Mouse (Mus musculus) kidney, embryonic 16.5 days (tissue): ENCODE measurements around the gene Rhog. TPM values are rescaled to one million over a fixed set of nuclear protein-coding genes. Genes with fewer than 3 reads are reported as not detected.
A peak's percentile ranks its signal among the peaks of the same experiment; 100 is the strongest.

Source experiments
- ATAC-seq: fragments of 200-750 bp; cut with Nextera tagmentation; 2 replicates; pipeline ENCODE4 v1.8.0; 2017; ENCODE audit warnings: moderate TSS enrichment; ENCODE audit not compliant: low FRiP score, low TSS enrichment
- H3K27ac ChIP-seq: fragments of 300-500 bp; sonication (generic); 2 replicates; pipeline ENCODE4 v1.5.1; 2014; ENCODE audit warnings: low read length
- H3K27me3 ChIP-seq: fragments of 300-500 bp; sonication (generic); 2 replicates; pipeline ENCODE4 v1.6.1; 2014; ENCODE audit warnings: low read length, control low read depth, mixed read lengths; ENCODE audit not compliant: insufficient read depth
- H3K36me3 ChIP-seq: fragments of 300-500 bp; sonication (generic); 2 replicates; pipeline ENCODE4 v1.6.1; 2014; ENCODE audit warnings: low read length, control low read depth, mixed read lengths; ENCODE audit not compliant: insufficient read depth
- H3K4me1 ChIP-seq: fragments of 300-500 bp; sonication (generic); 2 replicates; pipeline ENCODE4 v1.6.1; 2014; ENCODE audit warnings: low read length, control low read depth, mixed read lengths; ENCODE audit not compliant: insufficient read depth
- H3K4me2 ChIP-seq: fragments of 300-500 bp; sonication (generic); replicated peaks from 2 replicates; pipeline ENCODE4 v1.6.1; 2014; ENCODE audit warnings: low read depth, low read length
- H3K4me3 ChIP-seq: fragments of 300-500 bp; sonication (generic); 2 replicates; pipeline ENCODE4 v1.5.1; 2014; ENCODE audit warnings: mild to moderate bottlenecking, low read length
- H3K9ac ChIP-seq: fragments of 300-500 bp; sonication (generic); replicated peaks from 2 replicates; pipeline ENCODE4 v1.6.1; 2014; ENCODE audit warnings: low read length
- H3K9me3 ChIP-seq: fragments of 300-500 bp; sonication (generic); 2 replicates; pipeline ENCODE4 v1.6.1; 2016; ENCODE audit warnings: low read length, control low read depth
- WGBS: fragments of 180-500 bp; shearing (Covaris S2); extraction: QIAGEN DNeasy Blood & Tissue Kit; methylation state at CpG from one replicate; pipeline ENCODE4 v1.1.7; 2014; 5-methylcytosine and 5-hydroxymethylcytosine counted together
- polyA plus RNA-seq: library from polyadenylated mRNA; unstranded; fragments of >200 nt; fragmentation: Nextera tagmentation; extraction: Ambion mirVana; gene quantifications from 2 replicates; pipeline ENCODE4 v1.2.1, GENCODE M21; 2015

Rhog gene
- polyA plus RNA-seq: 61.2 and 64.9 TPM in 2 replicates

DNA sequence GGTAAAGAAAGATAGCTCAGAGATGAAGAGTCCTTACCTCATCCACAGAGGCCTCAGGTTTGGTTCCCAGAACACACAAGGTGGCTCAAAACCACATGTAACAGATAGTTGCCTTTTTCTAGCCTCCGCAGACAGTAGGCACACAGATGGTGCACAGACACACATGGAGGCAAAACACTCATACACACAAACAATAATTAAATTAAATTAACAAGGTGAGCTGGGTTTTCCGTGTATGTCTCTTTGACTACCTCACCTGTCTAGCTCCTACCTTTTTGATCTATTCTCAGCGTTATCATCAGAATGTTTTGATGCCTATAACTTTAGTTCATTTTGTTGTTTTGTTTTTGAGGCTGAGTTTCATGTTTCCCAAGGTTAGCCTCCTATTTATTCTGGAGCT lies at the start of gene Rhog:
Gene Rhog (minus strand): TSS at position 101 of the 400 bp plus-strand sequence.
- Histone ChIP-seq H3K4me1 (peaks cover 5% of the 10 kb centered on the region), H3K4me3 (no peak within 1 kb of the TSS), H3K9ac (no peak within 1 kb of the TSS), H3K27me3 (no peaks in the 10 kb centered on the region), H3K36me3 (no peaks in the 10 kb centered on the region), H3K4me2 (no peak within 1 kb of the TSS), H3K27ac (no peak within 1 kb of the TSS), H3K9me3 (no peaks in the 10 kb centered on the region)
- ATAC-seq: no peak
- WGBS: 80% methylated on average over 3 of the region's 3 CpGs

DNA sequence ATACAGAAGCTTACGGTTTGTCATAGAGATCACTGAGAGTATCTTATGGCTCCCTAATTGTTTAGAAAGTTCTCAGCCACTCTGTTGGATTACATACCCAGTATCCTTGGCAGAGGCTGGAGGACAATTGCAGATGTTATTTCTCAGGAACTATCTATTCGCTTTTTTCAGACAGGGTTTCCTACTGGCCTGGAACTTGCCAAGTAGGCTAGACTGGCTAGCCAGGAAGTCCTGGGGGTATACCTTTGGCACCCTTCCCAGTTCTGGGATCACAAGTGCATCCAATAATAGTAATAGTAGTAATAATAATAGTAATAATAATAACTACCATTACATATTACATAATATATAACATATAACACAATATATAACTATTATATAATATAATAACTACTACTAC lies 49.7 kb upstream of the Rhog start:
- 76% methylated on average over 2 of the region's 2 CpGs for WGBS
- Histone ChIP-seq H3K9me3 (no peaks in the 10 kb centered on the region), H3K4me1 (no peaks in the 10 kb centered on the region), H3K36me3 (no peaks in the 10 kb centered on the region), H3K9ac (no peak overlapping the region), H3K27me3 (no peaks in the 10 kb centered on the region; the same call in 1 of the 2 replicates), H3K27ac (no peak overlapping the region), H3K4me3 (no peak overlapping the region), H3K4me2 (no peak overlapping the region)
- ATAC-seq: no peak

DNA sequence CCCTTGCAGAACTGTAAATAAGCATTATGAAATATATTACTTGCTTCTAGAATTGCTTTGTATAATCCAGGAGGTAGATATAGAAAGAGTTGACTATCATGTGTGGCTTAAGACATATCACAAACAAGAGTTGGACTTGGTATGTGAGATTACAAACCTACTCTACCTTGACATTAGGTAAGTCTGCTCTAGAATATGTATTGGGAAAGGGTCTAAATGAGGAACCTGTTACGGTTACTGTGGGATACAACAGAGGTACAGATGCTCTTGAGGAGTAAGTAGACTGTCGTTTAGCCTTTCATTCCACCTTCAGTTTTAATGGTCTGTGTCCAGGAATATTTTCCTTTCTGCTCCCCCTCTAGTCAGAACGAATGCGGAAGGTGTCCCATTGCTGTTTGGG lies 46.6 kb upstream of the Rhog start:
- WGBS: 74% methylated on average over 4 of the region's 4 CpGs
- Histone ChIP-seq H3K4me3 (no peak overlapping the region), H3K9ac (no peak overlapping the region), H3K36me3 (no peaks in the 10 kb centered on the region), H3K4me2 (no peak overlapping the region), H3K9me3 (no peaks in the 10 kb centered on the region), H3K4me1 (no peaks in the 10 kb centered on the region), H3K27ac (no peak overlapping the region), H3K27me3 (peaks cover 9% of the 10 kb centered on the region)
- no peak for ATAC-seq

DNA sequence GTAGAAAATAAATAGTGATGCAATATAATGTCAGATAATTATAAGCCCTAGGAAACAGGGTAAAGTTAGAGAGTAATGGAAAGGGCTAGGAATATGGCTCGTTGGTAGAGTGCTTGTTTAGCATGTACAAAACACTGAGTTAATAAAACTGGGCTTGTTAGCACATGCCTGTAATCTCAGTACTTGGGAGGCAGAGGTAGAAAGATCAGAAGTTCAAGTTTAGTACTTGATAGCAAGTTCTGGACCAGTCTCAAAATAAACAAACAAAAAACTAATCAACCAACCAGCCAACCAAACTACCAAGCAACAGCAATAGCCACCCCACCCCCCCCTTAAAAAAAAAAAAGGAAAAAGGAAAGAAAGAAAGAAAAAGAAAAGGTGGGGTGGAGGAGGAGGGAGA lies 44.9 kb upstream of the Rhog start:
- Histone ChIP-seq H3K27me3 (peaks cover 19% of the 10 kb centered on the region), H3K9me3 (no peaks in the 10 kb centered on the region), H3K4me3 (no peak overlapping the region), H3K36me3 (no peaks in the 10 kb centered on the region), H3K9ac (no peak overlapping the region), H3K4me2 (no peak overlapping the region), H3K4me1 (no peaks in the 10 kb centered on the region), H3K27ac (no peak overlapping the region)
- WGBS: 74% methylated on average over 1 of the region's 1 CpGs
- ATAC-seq: no peak

DNA sequence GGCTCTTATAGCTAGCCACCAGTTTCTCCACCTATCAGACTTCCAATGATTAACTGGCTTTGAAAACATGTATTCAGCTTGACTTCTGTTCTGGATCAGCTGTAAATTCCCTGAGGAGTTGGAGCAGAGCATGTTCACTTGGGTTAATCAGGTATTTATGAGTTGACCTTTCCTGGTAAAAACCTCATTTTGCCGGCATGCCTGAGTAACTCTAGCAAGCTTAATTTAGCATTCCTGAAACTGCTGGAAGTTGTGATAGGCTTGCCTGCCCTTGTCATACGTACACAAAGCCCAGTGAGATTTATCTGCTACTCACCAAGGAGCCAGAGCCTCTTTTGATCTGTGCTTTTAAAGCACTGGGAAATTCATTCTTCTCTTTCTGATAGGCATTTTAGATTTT lies 37.4 kb upstream of the Rhog start:
- no peak overlapping the region for H3K4me3 ChIP-seq
- peaks cover 6% of the 10 kb centered on the region; the same call in 1 of the 2 replicates for H3K4me1 ChIP-seq
- H3K9ac ChIP-seq: no peak overlapping the region
- H3K4me2 ChIP-seq: no peak overlapping the region
- peaks cover 27% of the 10 kb centered on the region for H3K27me3 ChIP-seq
- H3K36me3 ChIP-seq: no peaks in the 10 kb centered on the region
- WGBS: 8% methylated on average over 2 of the region's 2 CpGs
- 0 out of 2 replicates have a peak, but pooled peaks cover 4% of the 10 kb centered on the region for H3K9me3 ChIP-seq
- ATAC-seq: peak; percentile 79
- H3K27ac ChIP-seq: no peak overlapping the region

DNA sequence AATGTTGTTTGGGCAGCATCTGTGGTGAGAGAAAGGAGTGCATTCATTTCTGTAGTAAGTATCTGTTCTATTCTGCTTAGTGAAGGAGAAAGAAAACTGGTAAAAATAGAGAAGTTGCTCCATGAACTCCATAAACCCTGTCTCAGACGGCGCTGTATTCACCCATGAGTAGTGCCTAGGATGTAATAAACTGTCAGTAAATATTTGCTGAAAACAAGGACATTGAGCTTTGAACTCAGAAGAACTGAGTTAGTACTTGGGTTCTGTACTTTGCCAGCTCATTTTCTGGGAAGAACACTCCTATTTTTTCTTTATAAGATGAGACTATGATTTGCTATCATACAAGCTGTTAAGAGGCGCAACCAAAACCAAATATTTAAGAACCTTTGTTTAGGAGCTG lies 36.4 kb upstream of the Rhog start:
- H3K27ac ChIP-seq: no peak overlapping the region
- H3K36me3 ChIP-seq: no peaks in the 10 kb centered on the region
- H3K4me3 ChIP-seq: no peak overlapping the region
- H3K9me3 ChIP-seq: 0 out of 2 replicates have a peak, but pooled peaks cover 4% of the 10 kb centered on the region
- H3K27me3 ChIP-seq: peaks cover 21% of the 10 kb centered on the region
- H3K4me1 ChIP-seq: peaks cover 6% of the 10 kb centered on the region; the same call in 1 of the 2 replicates
- ATAC-seq: no peak
- no peak overlapping the region for H3K9ac ChIP-seq
- no peak overlapping the region for H3K4me2 ChIP-seq
- WGBS: 88% methylated on average over 3 of the region's 3 CpGs

DNA sequence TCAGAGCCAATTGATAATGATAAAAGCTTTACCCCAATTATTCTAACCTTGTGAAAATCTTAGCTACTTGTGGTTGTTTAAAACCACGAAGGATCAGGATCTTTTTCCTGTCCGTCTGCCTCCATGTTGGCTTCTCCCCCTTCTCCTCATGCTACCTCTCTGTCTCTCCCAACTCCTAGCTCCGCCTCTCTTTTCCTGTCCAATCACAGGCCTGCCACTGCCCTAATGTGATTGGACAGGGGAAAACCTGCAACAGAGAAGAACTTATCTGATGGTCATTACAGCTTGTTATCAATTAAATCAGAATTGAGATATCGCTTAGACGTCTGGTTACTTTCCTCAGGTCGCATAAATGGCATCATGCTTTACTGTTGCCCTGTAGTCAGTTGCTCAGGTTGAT lies 33.6 kb upstream of the Rhog start:
- no peaks in the 10 kb centered on the region for H3K36me3 ChIP-seq
- peaks cover 6% of the 10 kb centered on the region; the same call in 1 of the 2 replicates for H3K4me1 ChIP-seq
- no peak overlapping the region for H3K27ac ChIP-seq
- peaks cover 12% of the 10 kb centered on the region; the same call in 1 of the 2 replicates for H3K27me3 ChIP-seq
- WGBS: 82% methylated on average over 6 of the region's 6 CpGs
- ATAC-seq: no peak
- no peak overlapping the region for H3K4me2 ChIP-seq
- H3K9ac ChIP-seq: no peak overlapping the region
- H3K9me3 ChIP-seq: 0 out of 2 replicates have a peak, but pooled peaks cover 4% of the 10 kb centered on the region
- no peak overlapping the region for H3K4me3 ChIP-seq

DNA sequence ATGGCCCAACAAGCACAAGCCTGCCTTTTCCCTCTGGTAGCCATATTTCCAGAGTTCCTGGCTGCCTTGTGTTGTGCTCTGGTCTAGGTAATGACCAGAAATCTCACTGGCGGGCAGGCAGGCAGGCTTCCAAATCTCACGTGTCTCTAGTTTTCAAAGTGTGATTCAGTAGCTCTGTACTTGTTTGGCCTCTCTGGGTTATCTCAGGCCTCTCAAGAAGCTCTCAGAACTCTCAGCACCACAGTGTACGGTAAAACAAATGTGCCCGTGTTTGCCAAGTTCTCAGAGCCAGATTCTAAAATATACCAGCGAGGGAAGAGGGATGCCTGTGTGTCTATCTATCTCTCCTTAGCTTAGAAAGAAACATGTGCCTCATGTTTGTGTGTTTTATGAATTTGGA lies 26.4 kb upstream of the Rhog start:
- whole genome bisulfite sequencing: 74% methylated on average over 5 of the region's 5 CpGs
- no peak for ATAC-seq

DNA sequence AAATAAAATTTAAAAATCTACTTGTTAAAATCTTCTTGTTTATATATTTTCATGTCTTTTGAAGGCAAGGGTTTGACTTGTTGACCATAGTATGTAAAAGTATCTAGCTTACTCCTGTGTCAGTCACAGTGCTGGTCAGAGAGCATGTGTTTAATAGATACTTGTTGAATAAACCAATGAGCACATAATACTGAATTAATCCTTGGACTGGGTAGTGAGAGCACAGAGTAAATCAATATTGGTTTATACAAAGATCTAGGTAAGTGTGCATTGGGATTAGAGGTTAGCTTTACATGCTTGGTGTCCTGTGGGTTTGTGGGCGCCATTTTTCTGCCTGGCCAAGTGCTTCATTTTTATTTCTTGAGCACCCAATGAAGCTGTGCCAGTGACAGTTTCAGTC lies 25.5 kb upstream of the Rhog start:
- Histone ChIP-seq H3K27ac (no peak overlapping the region), H3K36me3 (no peaks in the 10 kb centered on the region), H3K9ac (no peak overlapping the region), H3K27me3 (no peaks in the 10 kb centered on the region; the same call in 1 of the 2 replicates), H3K4me2 (no peak overlapping the region), H3K4me1 (no peaks in the 10 kb centered on the region), H3K4me3 (no peak overlapping the region), H3K9me3 (no peaks in the 10 kb centered on the region)
- ATAC-seq: no peak
- WGBS: 80% methylated on average over 1 of the region's 1 CpGs

More for the DNA sequence above, 26.4 kb upstream of the Rhog start:
- Histone ChIP-seq H3K4me3 (no peak overlapping the region), H3K27me3 (no peaks in the 10 kb centered on the region; the same call in 1 of the 2 replicates), H3K27ac (no peak overlapping the region), H3K4me2 (no peak overlapping the region), H3K4me1 (no peaks in the 10 kb centered on the region), H3K9me3 (no peaks in the 10 kb centered on the region), H3K36me3 (no peaks in the 10 kb centered on the region), H3K9ac (no peak overlapping the region)

DNA sequence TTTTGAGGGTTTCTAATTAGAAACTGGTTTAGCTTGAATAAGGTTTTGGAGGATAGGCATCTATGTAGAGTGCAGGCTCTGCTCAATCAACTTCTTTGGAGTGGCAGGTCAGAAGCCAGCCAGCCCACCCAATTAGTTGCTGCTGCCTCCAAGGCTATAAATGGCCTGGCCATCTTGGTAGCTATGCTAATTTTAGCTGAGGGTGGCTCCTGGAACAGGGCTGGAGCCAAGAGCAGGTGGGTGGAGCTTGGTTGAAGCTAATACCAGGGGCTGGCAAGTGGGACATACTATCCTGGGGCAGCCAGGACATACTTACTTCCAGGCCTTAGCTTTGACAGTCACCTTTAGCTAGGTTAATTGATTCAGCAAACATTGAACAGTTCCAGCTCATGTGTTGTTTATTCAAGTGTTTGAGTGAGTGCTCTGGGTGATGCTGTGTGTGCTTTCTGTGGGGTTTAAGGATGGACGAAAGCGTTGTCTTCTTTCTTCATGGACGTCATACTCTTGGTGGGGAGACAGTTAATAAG lies 16.6 kb upstream of the Rhog start:
- H3K27me3 ChIP-seq: 0 out of 2 replicates have a peak, but pooled peaks cover 3% of the 10 kb centered on the region
- H3K27ac ChIP-seq: no peak overlapping the region
- H3K4me1 ChIP-seq: peaks cover 8% of the 10 kb centered on the region; the same call in 1 of the 2 replicates
- no peak overlapping the region for H3K4me2 ChIP-seq
- WGBS: 91% methylated on average over 3 of the region's 3 CpGs
- no peaks in the 10 kb centered on the region for H3K36me3 ChIP-seq
- no peaks in the 10 kb centered on the region for H3K9me3 ChIP-seq
- H3K9ac ChIP-seq: no peak overlapping the region
- no peak overlapping the region for H3K4me3 ChIP-seq
- ATAC-seq: no peak
